Mouse (Mus musculus) hematopoietic stem cell, adult 5-6 weeks (primary cell): ENCODE data around the gene Vhl. TPM values are rescaled to one million over a fixed set of nuclear protein-coding genes. Genes with fewer than 3 reads are reported as not detected.
"Not testable (repeated sequence)": the region's sequence is repeated elsewhere in the genome, so short reads cannot be mapped to it uniquely, and the experiment has no call there.

Experiments
- ATAC-seq, 2 experiments: fragments of 125-278 bp in 1 of 2; replicated peaks in 1 of 2; 2 replicates each; pipeline ENCODE4 v1.8.0; 2016 to 2017; ENCODE audit warnings: inconsistent platforms in 2 of 2, mild to moderate bottlenecking in 2 of 2, moderate number of reproducible peaks in 2 of 2, low read depth in 1 of 2, moderate TSS enrichment in 1 of 2; ENCODE audit not compliant: low FRiP score in 2 of 2, poor library complexity in 2 of 2, severe bottlenecking in 2 of 2, insufficient read depth in 1 of 2, low TSS enrichment in 1 of 2
- total RNA-seq: library from RNA; stranded (forward); fragments of 172-1452, 232-1000 nt; gene quantifications from 2 replicates; pipeline ENCODE4 v1.2.3, GENCODE M21; 2017

Gene Vhl
- total RNA-seq, 1 experiment from 2014 or later, result 13.5 TPM

DNA sequence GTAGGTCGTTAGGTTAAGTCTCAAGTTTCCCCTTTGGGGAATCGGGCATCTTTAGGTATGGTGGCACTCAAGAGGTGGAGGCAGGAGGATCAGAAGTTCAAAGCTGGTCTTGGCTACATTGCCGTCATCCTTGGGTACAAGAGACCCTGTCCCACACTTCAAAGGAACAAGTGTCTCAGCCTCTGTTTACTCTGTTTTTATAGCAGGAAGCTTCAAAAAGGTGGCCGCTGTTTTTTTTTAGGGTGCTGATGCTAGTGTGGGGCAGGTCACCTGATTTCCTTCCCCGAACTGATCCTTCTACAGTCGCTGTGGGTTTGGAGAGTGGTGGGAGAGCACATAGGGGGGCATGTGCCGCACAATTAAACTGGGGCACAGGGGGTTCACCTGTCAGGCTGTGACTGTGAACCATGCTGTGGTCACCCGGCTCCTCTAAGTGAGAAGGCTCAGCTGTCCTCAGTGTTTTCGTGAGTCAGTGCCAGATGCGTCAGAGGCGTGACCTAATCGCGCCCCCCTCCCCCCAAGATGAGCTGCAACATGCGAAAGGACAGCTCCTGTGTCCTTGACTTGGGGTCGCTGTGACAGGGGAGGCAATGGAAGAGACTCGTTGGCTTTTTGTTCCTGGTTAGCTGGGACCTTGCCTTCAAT is 31.1 kb downstream of the Vhl start:
- peak; percentile 49 to 58 for ATAC-seq

DNA sequence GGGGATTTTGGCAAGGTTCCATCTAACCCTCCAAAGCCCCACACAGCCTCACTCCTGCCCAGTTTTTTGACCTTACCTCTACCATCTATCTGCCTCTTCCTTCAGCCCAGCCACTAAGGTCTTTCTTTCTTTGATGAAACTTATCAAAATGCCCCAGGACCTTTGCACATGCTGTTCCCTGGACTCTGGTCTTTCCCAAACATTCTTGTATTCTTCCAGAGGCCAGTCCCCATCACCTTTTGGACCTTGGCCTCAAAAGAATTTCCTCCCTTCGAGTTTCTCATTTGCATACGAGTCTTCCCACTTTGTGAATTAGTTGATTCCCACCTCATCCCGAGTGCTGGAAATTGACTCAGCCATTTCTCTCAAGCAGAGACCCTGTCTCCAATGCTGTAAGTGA is 31.7 kb downstream of the Vhl start:
- no peak for ATAC-seq

DNA sequence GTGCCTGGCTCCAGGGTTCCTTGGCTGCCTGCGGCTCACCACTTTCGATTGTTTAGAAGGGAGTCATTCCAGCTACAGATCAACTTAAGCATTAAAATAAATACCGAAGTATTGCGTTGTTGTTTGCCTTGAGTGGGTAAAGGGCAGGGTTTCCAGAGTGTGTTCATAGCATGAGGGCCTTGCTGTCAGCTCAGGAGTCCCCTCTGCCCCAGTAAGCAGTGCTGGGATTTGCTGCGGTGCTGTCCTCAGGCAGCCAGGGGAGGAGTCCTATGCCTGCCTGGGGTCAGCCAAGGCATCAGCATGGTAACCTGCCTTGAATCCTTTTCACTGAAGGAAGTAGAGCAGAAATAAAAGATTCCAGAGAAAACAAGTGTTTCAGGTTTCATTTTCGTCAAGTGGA is 33.1 kb downstream of the Vhl start:
- no peak for ATAC-seq

DNA sequence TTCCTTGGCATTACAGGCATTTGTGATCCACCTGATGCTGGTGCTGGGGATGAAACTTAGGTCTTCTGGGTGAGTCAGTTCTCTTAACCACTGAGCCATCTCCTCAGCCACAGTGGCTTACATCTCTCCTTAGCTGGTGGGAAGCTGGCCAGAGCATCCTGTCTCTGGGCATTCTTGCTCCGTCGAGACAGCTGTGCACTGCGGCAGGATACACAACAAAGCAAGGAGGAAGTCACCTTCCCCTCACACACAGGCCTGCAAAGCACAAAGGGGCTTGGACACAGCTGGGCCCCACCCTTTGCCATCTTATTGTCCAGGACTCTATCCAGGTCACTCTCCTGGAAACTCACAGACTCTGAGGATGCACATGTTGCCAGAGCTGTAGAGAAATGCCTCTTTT is 34.5 kb downstream of the Vhl start:
- 0 out of 4 replicates have a peak, but pooled peaks have one; percentile 5 to 16 for ATAC-seq

DNA sequence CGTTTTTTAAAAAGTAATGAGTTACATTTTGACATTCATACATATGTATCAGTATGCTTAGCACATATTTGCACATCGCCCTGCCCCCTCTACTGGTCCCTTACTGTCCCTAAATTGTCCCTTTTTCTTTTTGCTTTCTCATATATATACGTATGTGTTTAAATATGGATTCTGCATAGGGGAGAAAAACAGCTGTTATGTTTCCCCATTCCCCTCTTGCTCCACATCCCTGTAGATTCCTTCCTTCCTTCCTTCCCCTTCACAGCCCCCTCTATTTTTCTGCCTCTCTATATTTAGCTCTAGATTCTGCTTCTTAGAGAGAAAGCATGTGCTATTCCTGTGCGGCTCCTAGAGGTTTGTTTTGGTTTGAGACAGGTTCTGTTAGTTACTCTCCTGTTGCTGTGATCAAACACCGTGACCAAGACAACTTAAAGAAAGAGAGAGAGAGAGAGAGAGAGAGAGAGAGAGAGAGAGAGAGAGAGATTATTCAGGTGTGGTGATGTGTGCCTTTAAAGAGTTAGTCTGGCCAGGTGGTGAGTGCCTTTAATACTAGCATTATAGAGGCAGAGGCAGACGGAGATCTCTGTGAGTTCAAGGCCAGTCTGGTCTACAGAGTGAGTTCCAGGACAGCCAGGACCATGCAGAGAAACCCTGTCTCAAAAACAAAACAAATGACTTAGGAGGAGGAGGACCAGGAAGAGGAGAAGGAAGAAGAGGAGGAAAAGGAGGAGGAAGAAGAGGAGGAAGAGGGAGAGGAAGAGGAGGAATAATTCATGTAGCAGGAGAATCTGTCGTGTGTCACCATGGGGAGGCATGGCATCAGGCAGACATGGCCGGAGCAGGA is 36.1 kb downstream of the Vhl start:
- ATAC-seq, result no peak

DNA sequence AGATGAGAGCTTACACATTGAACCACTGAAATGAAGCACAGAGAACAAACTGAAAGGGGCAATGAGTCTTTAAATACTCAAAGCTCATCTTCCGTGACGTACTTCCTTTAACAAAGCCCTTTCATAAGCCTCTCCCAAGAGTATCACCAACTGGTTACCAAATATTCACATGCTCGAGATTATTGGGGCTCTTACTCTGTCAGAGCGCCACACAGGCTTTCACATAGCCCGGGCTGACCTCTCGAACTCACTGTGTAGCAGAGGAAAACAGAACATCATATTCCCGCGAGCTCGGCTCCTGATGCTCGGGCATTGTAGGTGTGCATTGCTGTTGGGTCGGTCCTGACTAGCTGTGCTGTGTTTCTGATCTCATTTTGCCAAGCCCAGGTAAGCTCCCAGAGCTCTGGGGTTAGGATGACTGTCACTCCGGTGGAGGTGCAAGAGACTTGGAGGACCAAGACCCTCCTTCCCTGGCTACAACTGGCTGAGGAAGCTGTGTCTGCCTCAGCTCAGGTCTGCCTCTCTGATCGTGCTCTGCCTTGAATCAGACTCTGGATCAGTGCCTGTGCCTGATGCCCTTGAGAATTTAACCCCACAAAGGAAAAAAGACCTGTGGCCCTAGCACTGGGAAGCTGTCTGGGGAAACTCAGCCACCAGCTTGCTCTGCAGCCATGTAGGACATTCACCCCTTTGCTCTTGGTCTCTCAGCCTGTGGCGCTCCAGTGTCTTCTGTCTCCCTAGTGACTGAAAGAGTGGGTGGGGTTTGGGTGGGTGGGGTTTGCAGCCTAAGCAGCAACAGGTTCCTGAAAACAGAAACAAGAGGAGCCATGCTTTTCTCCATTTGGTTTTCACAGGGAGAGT is 37.0 kb downstream of the Vhl start:
- peak in 1 of 2 experiments; percentile 30; a peak in 2 of 4 replicates for ATAC-seq

DNA sequence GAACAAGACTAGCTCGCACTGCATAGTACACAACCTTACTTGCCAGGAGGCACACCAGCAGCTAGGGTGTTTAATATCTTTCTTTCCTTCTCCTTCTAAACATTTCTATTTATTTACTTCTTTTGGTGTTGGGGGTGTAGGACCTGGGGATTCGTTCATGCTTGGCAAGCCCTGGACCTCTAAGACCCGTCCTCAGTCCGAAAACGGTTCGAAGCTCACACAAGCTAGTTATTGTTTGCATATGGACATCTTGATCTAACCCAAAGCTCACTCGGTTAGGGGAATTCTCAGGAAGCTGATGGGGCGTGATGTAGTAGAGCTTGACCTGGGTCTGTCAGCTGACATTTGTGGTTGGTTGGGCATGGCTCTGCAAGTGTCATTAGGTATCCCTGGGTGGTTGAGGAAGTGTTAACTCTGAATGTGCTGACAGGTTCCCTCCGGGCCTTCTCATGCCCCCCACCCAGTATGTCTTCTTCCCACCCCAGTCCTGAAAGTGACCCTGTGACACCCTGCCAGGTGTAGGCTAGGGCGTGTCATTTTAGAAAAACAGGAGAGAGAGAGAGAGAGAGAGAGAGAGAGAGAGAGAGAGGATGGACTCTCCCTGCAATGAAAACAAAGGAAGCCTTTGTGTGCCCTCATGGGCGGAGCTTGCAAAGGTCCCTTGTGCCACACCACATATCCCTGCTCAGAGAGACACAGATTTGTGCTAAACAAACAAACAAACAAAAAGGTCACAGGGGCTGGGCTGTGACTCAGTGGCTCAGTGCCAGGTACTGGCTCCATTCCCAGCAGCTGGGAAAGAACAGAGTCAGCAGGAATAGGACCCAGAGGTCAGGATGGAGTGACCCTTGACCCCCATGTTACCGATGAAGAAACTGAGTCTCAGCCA is 37.8 kb downstream of the Vhl start:
- peak in 1 of 2 experiments; percentile 33; a peak in 2 of 4 replicates for ATAC-seq

DNA sequence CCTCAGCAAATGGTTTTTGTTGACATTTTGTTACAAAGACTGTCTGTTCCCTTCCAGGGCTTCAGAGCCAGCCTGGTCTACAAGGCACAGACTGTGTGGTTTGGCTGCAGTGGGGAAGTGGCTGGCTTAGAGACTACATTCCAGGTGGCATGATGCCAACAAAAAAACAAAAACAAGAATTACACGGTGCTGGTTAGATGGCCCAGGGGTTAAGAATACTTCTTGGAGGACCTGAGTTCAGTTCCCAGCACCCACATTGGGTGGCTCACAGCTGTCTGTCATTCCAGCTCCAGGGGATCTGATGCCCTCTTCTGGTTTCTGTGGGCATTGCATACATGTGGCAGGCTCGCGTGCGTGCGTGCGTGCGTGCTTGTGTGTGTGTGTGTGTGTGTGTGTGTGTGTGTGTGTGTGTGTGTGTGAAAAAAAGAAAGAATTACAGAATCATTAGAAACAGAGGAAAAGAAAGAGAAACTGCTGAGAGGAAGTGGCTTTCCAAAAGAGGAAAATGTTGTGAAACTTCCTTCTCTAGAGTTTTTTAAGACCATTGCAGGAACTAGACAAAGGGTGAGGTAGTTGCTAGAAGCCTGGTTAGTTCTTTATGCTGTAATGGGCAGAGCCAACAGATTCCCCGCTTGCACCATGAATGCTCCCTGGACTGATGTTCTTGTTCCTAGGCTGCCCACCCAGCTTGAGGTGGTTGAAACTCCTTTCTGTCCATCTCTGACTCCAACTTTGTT is 39.4 kb downstream of the Vhl start:
- peak in 1 of 2 experiments; percentile 52; a peak in 2 of 4 replicates for ATAC-seq

DNA sequence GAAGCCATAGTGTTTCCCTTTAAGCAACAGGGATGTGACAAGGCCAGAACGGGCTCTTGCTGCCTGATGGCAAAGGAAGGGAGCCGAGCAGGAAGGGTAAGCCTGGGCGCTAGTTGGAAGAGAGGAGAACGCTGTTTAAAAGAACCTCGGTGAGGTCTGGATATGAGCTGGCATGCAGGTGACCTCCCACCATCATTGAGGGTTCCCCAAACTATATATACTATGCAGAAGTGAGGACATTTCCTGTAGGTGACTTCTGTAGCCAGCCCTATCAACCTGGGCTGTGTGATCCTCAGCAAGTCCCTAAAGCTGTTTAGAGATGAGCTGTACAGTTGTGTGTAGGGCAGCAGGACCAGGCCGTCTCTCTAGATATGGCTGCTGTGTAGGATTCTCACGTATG is 40.5 kb downstream of the Vhl start:
- ATAC-seq, result no peak

DNA sequence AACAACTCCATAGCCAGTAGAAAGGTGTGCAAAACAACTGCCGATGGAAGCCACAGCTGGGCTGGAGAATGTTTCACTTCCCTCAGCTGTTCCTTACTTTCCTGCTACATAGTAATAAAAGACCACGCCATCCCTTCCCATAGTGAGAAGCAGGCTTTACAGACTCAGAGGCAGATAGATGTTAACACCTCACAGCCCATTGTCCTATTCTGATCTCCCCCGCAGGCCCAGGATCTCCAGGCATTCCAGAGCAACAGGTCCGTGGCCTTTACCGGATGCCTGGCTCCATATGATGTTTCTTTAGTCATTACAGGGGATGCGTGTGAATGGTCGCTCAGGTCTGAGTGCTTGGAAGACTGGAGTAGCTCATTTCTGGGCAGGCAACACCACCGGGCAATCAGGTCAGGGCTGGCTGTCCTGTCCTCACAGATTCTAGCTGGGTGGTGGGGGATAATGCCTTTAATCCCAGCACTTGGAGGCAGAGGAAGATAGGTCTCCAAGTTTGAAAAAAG is 43.9 kb downstream of the Vhl start:
- ATAC-seq, result no peak

DNA sequence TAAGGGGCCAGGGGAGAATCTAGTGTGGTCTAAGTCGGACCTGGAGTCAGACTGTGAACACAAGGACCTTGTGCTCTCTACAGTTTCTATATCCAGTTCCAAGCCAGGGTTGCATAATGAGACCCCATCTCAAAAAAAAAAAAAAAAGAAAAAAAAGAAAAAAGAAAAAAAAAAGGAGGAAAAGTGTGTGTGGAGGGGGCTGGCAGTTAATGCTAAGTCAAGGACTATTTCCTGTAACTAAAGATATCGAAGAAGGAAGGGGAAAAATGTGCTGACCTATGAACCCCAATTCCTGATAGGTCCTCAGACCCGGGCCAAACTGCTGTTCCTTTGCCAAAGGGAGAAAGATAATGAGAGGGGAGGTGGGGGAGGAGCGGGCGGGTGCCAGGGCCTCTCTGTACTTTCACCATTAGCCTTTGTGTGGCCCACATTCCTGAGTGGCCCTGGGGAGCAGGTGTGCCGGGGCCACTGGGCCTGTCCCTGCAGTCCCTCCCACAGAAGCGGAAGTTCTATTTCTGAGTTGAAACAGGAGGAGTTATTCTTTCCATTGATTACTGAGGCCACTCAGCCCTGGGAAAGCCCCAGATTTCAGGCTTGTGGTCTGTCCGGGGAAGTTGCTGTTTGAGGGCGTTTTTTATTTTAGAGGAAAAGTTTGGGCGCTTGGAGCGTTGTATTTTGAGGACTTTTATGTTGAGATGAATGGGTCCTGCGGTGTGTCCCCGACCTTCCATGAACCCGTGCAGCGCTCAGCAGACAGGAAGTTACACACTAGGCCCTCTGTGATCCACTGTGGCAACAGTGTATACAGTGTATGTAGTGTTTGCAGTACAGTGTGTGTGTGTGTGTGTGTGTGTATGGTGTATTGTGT is 44.8 kb downstream of the Vhl start:
- peak; percentile 84 to 86 for ATAC-seq

DNA sequence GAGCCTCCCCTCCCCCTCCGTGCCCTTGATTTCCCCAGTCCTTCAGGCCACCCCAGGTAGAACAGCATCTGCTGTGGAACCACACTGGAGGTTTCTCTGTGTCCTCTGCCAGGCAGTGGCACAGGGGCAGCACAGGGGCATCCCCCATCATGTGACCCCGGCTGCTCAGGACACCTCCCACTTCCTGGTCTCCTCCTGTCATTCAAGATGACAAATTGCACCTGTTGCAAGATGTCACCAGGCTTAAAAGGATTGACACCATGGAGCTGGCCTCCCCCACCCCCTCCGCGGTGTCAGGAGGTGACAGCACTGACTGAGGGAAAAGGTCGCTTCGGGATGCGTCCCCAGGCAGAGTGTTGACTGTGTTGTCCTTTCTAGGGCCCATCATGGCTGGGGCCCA is 46.1 kb downstream of the Vhl start:
- no peak for ATAC-seq

DNA sequence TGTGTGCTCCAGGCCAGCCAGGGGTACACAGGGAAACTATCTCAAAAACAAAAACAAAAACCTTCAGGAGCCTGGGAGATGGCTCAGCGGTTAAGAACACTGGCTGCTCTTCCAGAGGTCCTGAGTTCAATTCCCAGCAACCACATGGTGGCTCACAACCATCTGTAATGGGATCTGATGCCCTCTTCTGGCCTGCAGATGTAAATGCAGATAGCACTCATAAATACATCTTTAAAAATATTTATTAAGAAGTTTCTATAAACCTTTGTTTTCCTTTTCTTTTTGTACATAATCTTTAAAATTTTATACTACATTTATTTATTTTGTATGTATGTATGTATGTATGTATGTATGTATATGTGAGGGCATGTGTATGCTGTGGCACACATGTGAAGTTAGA is 48.3 kb downstream of the Vhl start:
- not testable (repeated sequence) for ATAC-seq

DNA sequence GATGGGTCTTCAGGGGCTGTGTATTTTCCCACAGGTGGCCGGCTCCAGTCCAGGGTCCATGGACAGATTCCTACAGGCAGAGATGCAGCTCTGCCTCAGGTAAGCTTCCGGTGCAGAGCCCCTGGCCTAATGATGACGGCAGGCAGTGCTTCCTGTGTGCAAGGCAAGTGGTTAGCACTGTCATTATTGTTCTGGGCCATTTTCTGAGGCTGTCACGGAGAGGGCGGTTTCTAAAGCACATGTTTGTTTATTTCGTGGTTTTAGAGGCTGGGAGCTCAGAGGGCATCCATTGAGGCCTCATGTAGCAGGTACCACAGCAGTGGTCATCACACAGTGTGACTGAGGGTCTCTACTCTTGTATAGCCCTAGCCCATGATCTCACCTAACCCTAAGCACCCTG is 49.2 kb downstream of the Vhl start:
- ATAC-seq, result no peak

DNA sequence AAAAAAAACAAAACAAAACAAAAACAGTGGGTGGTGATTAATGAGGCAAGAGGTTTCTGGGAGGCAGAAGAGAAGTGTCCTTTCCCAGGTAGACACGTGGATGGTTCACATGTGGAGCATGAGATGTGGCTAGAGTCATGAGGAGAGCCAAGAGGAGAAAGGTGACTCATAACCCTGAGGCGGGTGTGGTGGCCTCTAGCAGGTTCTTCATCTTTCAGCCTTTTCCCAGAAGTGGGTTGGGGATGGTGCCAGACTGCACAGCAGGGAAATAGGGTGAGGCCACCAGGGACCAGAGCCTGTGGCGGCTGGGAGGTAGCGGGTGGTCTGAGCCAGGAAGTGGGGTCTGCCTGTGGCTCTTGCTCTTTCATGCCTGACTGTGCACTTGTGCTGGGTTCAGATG is 51.5 kb downstream of the Vhl start:
- ATAC-seq, result no peak
